Mouse (Mus musculus) MN1 (cell line): Measurements from ENCODE around the gene Zfp385b.

Experiments
- DNase-seq: peaks from one replicate; pipeline ENCODE4 v3.0.0-alpha.2; 2016; ENCODE audit warnings: low spot score

The Zfp385b gene

DNA sequence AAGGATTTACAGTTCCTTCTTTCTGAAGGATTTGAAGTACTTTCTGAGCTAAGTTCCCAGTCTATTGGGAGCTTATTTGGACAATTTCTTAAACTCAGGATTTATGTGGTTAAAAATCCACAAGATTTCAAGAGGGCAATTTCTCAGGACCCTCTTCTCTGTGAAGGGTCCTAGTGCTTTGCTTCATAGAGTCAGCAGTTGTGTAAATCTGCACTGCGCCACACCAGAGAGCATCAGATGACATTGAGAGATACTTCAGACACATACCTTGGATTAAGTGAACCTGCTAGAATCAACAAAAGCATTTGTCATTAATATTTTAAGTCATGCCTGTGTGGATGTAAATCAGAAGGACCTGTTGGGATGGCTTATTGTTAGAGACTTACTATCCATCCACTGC lies 439.5 kb downstream of the Zfp385b start:
- no peak for DNase-seq

DNA sequence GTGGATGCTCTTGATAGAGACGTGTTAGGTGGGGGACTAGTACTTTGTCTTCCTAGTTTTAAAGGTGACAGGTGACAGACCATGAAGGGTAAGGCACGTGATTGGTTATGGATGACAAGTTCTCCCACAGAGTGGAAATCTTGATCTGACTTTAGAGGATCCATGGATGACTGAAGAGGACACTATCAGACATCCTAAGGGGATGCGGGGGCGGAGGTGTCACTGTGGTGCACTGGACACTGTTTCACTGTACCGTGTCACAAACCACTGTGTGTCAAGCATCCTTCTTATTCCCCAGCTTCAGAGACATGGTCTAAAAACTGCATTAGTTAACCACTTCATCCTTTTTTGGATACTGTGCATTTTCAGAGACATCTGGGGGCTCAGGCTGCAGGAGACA lies 440.1 kb downstream of the Zfp385b start:
- no peak for DNase-seq

DNA sequence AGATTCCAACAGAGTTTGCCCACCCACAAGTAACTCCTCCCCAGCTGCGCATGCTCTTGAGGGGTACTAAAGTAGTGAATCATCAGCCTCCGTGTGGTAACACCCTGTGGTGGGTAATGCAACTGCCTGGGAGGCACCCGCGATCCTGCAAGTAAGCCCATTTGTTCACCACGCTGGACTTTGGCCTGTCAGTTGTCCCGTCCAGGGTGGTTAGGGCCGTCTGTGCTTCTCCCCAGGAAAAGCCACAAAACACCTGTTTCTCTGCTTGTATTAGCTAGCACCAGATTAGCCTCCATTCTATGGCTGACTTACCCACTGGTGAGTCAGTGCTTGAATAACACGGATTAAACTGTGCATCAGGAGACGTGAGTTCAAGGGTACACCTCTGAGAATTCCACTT lies 442.6 kb downstream of the Zfp385b start:
- DNase-seq: no peak

DNA sequence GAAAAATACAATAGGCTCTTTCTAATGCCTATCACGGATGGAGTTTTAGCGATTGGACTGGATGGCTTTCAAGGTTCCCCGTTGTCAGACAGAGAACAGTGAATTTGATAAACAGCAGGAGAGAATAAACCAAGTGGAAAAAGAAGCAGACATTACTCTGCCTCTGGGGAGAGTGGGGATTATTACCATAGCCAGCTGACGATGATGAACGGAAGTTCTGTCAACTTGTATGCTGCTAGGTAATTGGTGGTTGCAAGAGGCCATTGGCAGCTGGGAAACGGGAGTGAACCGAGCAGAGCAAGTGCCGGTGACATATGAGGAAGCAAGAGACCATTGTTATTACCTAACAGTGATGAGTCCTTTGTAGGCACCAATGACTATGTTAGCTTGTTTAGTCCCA lies 444.3 kb downstream of the Zfp385b start:
- no peak for DNase-seq

DNA sequence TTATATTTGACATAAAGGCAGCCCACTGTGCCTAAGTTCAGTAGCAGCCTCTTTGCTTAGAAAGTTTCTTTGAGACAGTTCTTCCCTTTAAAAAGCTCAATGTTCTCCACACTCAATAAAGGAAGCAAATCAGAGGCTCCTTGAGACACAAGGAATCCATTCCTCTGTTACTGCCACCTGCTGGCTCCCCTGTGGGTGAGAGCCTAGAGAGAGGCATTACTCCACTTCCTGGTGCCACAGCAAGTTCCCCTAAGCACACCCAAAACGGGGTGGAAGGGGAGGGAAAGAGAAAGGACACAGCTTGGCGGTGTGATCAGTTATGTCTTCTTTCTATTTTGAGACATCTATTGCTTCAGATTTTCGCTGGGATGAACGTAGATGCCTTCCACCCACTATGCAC lies 450.3 kb downstream of the Zfp385b start:
- no peak for DNase-seq
